ENCODE assay signal across 8 mouse cellular contexts in genomic region chr12:51690893-51691844, GRCm38 (mm10). TPM values are rescaled to one million over a fixed set of nuclear protein-coding genes. Genes with fewer than 3 reads are reported as not detected.
DNase-seq lines count a peak whose midpoint lies in the region; ATAC-seq lines count a peak whose summit lies in the region.

Gene Ap4s1, plus strand, starts transcription at chr12:51691033.

- no peaks in the 10 kb centered on the region for H3K36me3 ChIP-seq in hindbrain, embryonic 12.5 days

- no peaks in the 10 kb centered on the region for H3K9me3 ChIP-seq in hindbrain, embryonic 12.5 days (replicated peaks)

- peak; percentile 79 for DNase-seq in NIH3T3 (ENCODE audit: low read depth)
- peak; percentile 83 to 84 for DNase-seq in cerebellum, postnatal 10 days
- DNase-seq in frontal cortex, postnatal 14 days (ENCODE audit: low spot score in 2 of 2): peak; percentile 58 to 59
- peak; percentile 44 for DNase-seq in left cerebral cortex, adult 11 months (ENCODE audit: low spot score)
- peak; percentile 72 for DNase-seq in lung, postnatal 36 days
- peak; percentile 75 for DNase-seq in retina, embryonic 14.5 days (ENCODE audit: low spot score)
- peak; percentile 78 for DNase-seq in thymus, postnatal 36 days

- no peaks in the 10 kb centered on the region for H3K27me3 ChIP-seq in hindbrain, embryonic 12.5 days

- H3K27ac ChIP-seq in hindbrain, embryonic 12.5 days: peak within 1 kb of the TSS; percentile 99

- peak within 1 kb of the TSS; percentile 96 for H3K9ac ChIP-seq in hindbrain, embryonic 12.5 days

- H3K4me3 ChIP-seq in hindbrain, embryonic 12.5 days: peak within 1 kb of the TSS; percentile 84

- ATAC-seq in hindbrain, embryonic 12.5 days (ENCODE audit: low FRiP score): peak; percentile 83

- H3K4me1 ChIP-seq in hindbrain, embryonic 12.5 days: peaks cover 11% of the 10 kb centered on the region

- WGBS in hindbrain, embryonic 12.5 days: under 1% methylated on average over 93 of the region's 108 CpGs

- H3K4me2 ChIP-seq in hindbrain, embryonic 12.5 days (replicated peaks): peak within 1 kb of the TSS; percentile 70

RNA-seq across cellular contexts. Expression of gene Ap4s1, which starts in this region (rescaled TPM):
- 49.2 and 50.1 TPM in 2 replicates for polyA plus RNA-seq in hindbrain, embryonic 12.5 days (2016; fragmentation: Nextera tagmentation; extraction: Ambion mirVana)

Comparison
In these comparisons a context has a peak if more than half of its experiments do, and no peak if none do; other contexts are left out.
1. Peak in every context shown above with its lines: DNase-seq, ATAC-seq, H3K4me3 ChIP-seq and H3K27ac ChIP-seq.